Mouse (Mus musculus) hindbrain, embryonic 16.5 days (tissue): ENCODE results near the gene Cpt1a. TPM values are rescaled to one million over a fixed set of nuclear protein-coding genes. Genes with fewer than 3 reads are reported as not detected.

Experiments
- ATAC-seq: fragments of 200-750 bp; cut with Nextera tagmentation; 2 replicates; pipeline ENCODE4 v1.8.0; 2017; ENCODE audit warnings: moderate TSS enrichment, moderate library complexity
- H3K27ac ChIP-seq: fragments of 300-500 bp; sonication (generic); 2 replicates; pipeline ENCODE4 v1.5.1; 2014; ENCODE audit warnings: low read depth, mild to moderate bottlenecking, control low read depth, low read length, moderate library complexity
- H3K27me3 ChIP-seq: fragments of 300-500 bp; sonication (generic); replicated peaks from 2 replicates; pipeline ENCODE4 v1.6.1; 2014; ENCODE audit warnings: low read length; ENCODE audit not compliant: control insufficient read depth, insufficient read depth
- H3K36me3 ChIP-seq: fragments of 300-500 bp; sonication (generic); 2 replicates; pipeline ENCODE4 v1.6.1; 2014; ENCODE audit warnings: mild to moderate bottlenecking, low read length, moderate library complexity, mixed read lengths; ENCODE audit not compliant: control insufficient read depth, insufficient read depth
- H3K4me1 ChIP-seq: fragments of 300-500 bp; sonication (generic); 2 replicates; pipeline ENCODE4 v1.6.1; 2014; ENCODE audit warnings: low read depth, low read length; ENCODE audit not compliant: control insufficient read depth, insufficient read depth
- H3K4me2 ChIP-seq: fragments of 300-500 bp; sonication (generic); 2 replicates; pipeline ENCODE4 v1.6.1; 2014; ENCODE audit warnings: mild to moderate bottlenecking, low read length, control low read depth, moderate library complexity
- H3K4me3 ChIP-seq: fragments of 300-500 bp; sonication (generic); 2 replicates; pipeline ENCODE4 v1.5.1; 2014; ENCODE audit warnings: mild to moderate bottlenecking, low read length, control low read depth, moderate library complexity
- H3K9ac ChIP-seq: fragments of 300-500 bp; sonication (generic); 2 replicates; pipeline ENCODE4 v1.6.1; 2014; ENCODE audit warnings: low read depth, mild to moderate bottlenecking, control low read depth, low read length, moderate library complexity
- H3K9me3 ChIP-seq: fragments of 300-500 bp; sonication (generic); 2 replicates; pipeline ENCODE4 v1.6.1; 2014; ENCODE audit warnings: mild to moderate bottlenecking, low read length, moderate library complexity; ENCODE audit not compliant: control insufficient read depth
- WGBS: fragments of 180-500 bp; shearing (Covaris S2); extraction: QIAGEN DNeasy Blood & Tissue Kit; methylation state at CpG from one replicate; pipeline ENCODE4 v1.1.7; 2014; 5-methylcytosine and 5-hydroxymethylcytosine counted together
- polyA plus RNA-seq: library from polyadenylated mRNA; unstranded; fragments of >200 nt; fragmentation: Nextera tagmentation; extraction: Ambion mirVana; gene quantifications from 2 replicates; pipeline ENCODE4 v1.2.1, GENCODE M21; 2015

Gene Cpt1a
- polyA plus RNA-seq, 1 experiment from 2014 or later: 17.6 TPM

DNA sequence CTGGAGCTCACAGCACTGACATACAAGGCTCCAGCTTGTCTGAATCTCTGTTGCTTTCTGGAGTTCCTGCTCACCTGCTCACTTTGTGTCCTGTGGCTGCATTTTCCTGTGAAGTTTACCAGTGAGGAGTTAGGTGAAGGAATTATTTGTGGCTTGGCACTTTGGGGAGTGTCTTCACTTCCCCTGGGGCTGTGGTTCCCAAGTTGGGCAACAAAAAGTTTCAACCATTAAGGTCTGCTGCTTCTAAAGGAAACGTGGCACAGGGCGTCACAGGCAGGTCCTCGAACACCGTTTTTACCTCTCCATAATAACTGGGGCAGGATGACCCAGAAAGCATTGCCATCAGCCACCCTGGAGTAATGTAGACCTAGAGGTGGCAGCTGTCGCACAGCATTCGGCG lies 79.4 kb downstream of the Cpt1a start:
- no peaks in the 10 kb centered on the region for H3K9me3 ChIP-seq
- no peak overlapping the region for H3K27ac ChIP-seq
- 75% methylated on average over 7 of the region's 7 CpGs for WGBS
- ATAC-seq: no peak
- H3K27me3 ChIP-seq: no peaks in the 10 kb centered on the region
- no peak overlapping the region for H3K9ac ChIP-seq
- H3K4me2 ChIP-seq: no peak overlapping the region
- H3K4me1 ChIP-seq: peaks cover 3% of the 10 kb centered on the region; the same call in 1 of the 2 replicates
- H3K4me3 ChIP-seq: no peak overlapping the region
- H3K36me3 ChIP-seq: no peaks in the 10 kb centered on the region

DNA sequence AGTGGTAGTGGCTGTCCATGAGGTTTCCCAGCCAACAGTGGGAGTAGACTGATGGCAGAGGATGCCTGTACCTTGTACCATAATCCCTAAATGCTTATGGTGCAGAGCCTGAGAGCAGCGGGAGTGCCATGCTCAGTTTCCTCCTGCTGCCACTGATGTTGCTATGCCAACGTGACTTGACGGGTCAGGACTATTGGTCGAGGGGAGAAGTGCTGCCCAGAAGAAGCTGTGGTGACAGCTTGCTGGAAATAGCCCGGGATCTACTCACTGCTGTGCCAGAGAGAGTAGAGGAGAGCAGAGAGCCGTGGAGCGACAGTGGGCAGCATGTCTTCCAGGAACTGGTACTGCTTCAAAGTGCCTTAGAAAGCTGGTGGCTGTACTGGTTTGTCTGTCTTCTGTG lies 79.8 kb downstream of the Cpt1a start:
- WGBS: 37% methylated on average over 7 of the region's 7 CpGs
- Histone ChIP-seq H3K9ac (no peak overlapping the region), H3K4me3 (no peak overlapping the region), H3K36me3 (no peaks in the 10 kb centered on the region), H3K9me3 (no peaks in the 10 kb centered on the region), H3K4me1 (peaks cover 3% of the 10 kb centered on the region; the same call in 1 of the 2 replicates), H3K27ac (no peak overlapping the region), H3K27me3 (no peaks in the 10 kb centered on the region), H3K4me2 (no peak overlapping the region)
- peak; percentile 79 for ATAC-seq

DNA sequence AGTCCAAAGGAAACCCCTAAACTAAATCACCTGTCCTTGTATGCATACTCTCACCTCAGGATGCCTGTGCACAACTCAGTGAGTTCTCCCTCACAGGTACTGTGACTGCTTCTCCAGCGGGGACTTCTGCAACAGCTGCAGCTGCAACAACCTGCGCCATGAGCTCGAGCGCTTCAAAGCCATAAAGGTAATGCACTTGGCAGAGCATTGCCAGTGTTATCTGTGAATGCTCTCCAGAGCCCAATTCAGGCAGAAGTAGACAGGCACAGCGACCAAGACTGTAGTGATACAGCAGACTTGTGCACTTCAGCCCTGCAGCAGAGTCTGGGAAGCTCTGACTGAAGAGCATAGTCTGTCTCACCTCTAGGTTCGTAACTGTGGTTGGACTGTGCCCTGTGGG lies 80.3 kb downstream of the Cpt1a start:
- WGBS: 82% methylated on average over 6 of the region's 6 CpGs
- Histone ChIP-seq H3K4me3 (no peak overlapping the region), H3K36me3 (no peaks in the 10 kb centered on the region), H3K9ac (no peak overlapping the region), H3K4me1 (peaks cover 3% of the 10 kb centered on the region; the same call in 1 of the 2 replicates), H3K4me2 (no peak overlapping the region), H3K27ac (no peak overlapping the region), H3K27me3 (no peaks in the 10 kb centered on the region), H3K9me3 (no peaks in the 10 kb centered on the region)
- ATAC-seq: 0 out of 2 replicates have a peak, but pooled peaks have one; percentile 10

DNA sequence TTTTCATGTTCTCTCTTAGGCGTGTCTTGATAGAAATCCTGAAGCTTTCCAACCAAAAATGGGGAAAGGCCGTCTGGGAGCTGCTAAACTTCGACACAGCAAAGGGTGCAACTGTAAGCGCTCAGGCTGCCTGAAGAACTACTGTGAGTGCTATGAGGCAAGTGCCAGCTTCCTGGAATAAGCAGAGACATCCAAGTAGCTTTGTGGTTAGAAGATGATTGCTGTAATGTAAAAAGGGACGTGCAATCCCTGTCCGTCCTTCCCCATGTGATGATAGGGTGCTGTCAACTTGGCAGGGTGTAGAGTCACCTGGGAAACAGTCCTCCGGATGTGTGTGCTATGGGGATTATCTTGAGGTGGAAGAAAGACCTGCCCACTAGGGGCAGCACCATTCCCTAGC lies 81.9 kb downstream of the Cpt1a start:
- no peak for ATAC-seq
- Histone ChIP-seq H3K27ac (no peak overlapping the region), H3K36me3 (no peaks in the 10 kb centered on the region), H3K4me3 (no peak overlapping the region), H3K4me1 (peaks cover 3% of the 10 kb centered on the region; the same call in 1 of the 2 replicates), H3K4me2 (no peak overlapping the region), H3K9ac (no peak overlapping the region), H3K27me3 (no peaks in the 10 kb centered on the region), H3K9me3 (no peaks in the 10 kb centered on the region)
- 91% methylated on average over 7 of the region's 7 CpGs for WGBS

GRCm38 (mm10) chr19:3405531-3406281 lies 83.6 kb downstream of the Cpt1a start:
- peaks cover 3% of the 10 kb centered on the region; the same call in 1 of the 2 replicates for H3K4me1 ChIP-seq
- 55% methylated on average over 1 of the region's 1 CpGs for WGBS
- H3K36me3 ChIP-seq: no peaks in the 10 kb centered on the region
- H3K27me3 ChIP-seq: no peaks in the 10 kb centered on the region
- H3K9me3 ChIP-seq: no peaks in the 10 kb centered on the region
- ATAC-seq: no peak
- H3K4me2 ChIP-seq: no peak overlapping the region
- no peak overlapping the region for H3K9ac ChIP-seq
- H3K4me3 ChIP-seq: no peak overlapping the region
- H3K27ac ChIP-seq: no peak overlapping the region

- whole genome bisulfite sequencing: 2% methylated on average over 34 of the region's 37 CpGs
- H3K9ac ChIP-seq: peak within 1 kb of the TSS; percentile 44
- H3K36me3 ChIP-seq: no peaks in the 10 kb centered on the region
Measured at GRCm38 (mm10) chr19:3414268-3414733, 92.2 kb downstream of the Cpt1a start, which contains the start of gene Gal. Gene Gal (minus strand): TSS chr19:3414544.

GRCm38 (mm10) chr19:3419251-3419650 lies 97.1 kb downstream of the Cpt1a start:
- peaks cover 3% of the 10 kb centered on the region; the same call in 1 of the 2 replicates for H3K27me3 ChIP-seq
- H3K36me3 ChIP-seq: no peaks in the 10 kb centered on the region
- H3K9ac ChIP-seq: no peak overlapping the region
- ATAC-seq: no peak; the same call in 1 of the 2 replicates
- no peak overlapping the region for H3K4me2 ChIP-seq
- H3K9me3 ChIP-seq: no peaks in the 10 kb centered on the region
- no peak overlapping the region for H3K4me3 ChIP-seq
- peaks cover 4% of the 10 kb centered on the region; the same call in 1 of the 2 replicates for H3K4me1 ChIP-seq
- H3K27ac ChIP-seq: no peak overlapping the region
- 35% methylated on average over 5 of the region's 5 CpGs for WGBS

More at GRCm38 (mm10) chr19:3414268-3414733, 92.2 kb downstream of the Cpt1a start, which contains the start of gene Gal:
- H3K9me3 ChIP-seq: no peaks in the 10 kb centered on the region
- peak within 1 kb of the TSS; percentile 68 for H3K4me2 ChIP-seq
- peaks cover 11% of the 10 kb centered on the region for H3K27me3 ChIP-seq
- H3K27ac ChIP-seq: no peak within 1 kb of the TSS
- peak within 1 kb of the TSS; percentile 38 for H3K4me3 ChIP-seq
- ATAC-seq: peak; percentile 48; the same call in 1 of the 2 replicates
- peaks cover 8% of the 10 kb centered on the region; the same call in 1 of the 2 replicates for H3K4me1 ChIP-seq

DNA sequence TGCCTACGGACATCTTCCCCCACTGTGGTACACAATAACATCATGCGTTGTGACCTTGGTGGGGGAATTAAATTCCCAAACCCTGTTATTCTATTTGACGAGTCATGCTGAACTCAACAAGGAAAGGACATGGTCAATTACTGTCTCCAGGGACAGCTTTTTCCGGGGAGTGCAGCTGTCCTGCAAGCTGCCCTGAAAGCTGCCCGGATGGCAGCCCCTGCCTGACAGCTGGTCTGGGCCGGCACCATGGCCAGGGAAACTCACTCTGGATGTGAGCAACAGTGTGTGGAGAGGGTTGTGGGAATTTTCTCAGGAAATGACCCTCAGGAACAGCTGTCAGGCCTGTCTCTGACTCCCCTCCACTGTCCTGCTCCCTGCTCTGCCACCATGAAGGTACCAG lies 100.4 kb downstream of the Cpt1a start:
- WGBS: 24% methylated on average over 6 of the region's 6 CpGs
- Histone ChIP-seq H3K4me3 (no peak overlapping the region), H3K4me2 (no peak overlapping the region), H3K9ac (no peak overlapping the region), H3K27me3 (no peaks in the 10 kb centered on the region), H3K27ac (no peak overlapping the region), H3K36me3 (no peaks in the 10 kb centered on the region), H3K9me3 (no peaks in the 10 kb centered on the region), H3K4me1 (no peaks in the 10 kb centered on the region)
- ATAC-seq: no peak

- WGBS: 73% methylated on average over 4 of the region's 4 CpGs
- H3K4me3 ChIP-seq: no peak overlapping the region
Measured at GRCm38 (mm10) chr19:3422981-3423380, 100.8 kb downstream of the Cpt1a start.

More at GRCm38 (mm10) chr19:3422981-3423380, 100.8 kb downstream of the Cpt1a start:
- Histone ChIP-seq H3K27ac (no peak overlapping the region), H3K36me3 (no peaks in the 10 kb centered on the region), H3K9me3 (no peaks in the 10 kb centered on the region), H3K27me3 (no peaks in the 10 kb centered on the region), H3K9ac (no peak overlapping the region), H3K4me2 (no peak overlapping the region), H3K4me1 (no peaks in the 10 kb centered on the region)
- no peak for ATAC-seq
